Mouse (Mus musculus) embryonic facial prominence, embryonic 14.5 days (tissue): ENCODE data around the gene Hsd17b6. TPM values are rescaled to one million over a fixed set of nuclear protein-coding genes. Genes with fewer than 3 reads are reported as not detected.

ENCODE experiments used
- ATAC-seq: fragments of 200-750 bp; cut with Nextera tagmentation; 2 replicates; pipeline ENCODE4 v1.8.0; 2017; ENCODE audit warnings: low read depth, moderate number of reproducible peaks, moderate TSS enrichment
- DNase-seq: peaks from one replicate; pipeline ENCODE4 v3.0.0-alpha.2; 2015; ENCODE audit warnings: low spot score
- H3K27ac ChIP-seq: fragments of 300-500 bp; sonication (generic); replicated peaks from 2 replicates; pipeline ENCODE4 v1.5.1; 2014; ENCODE audit warnings: low read depth, mild to moderate bottlenecking, low read length, moderate library complexity
- H3K27me3 ChIP-seq: fragments of 300-500 bp; sonication (generic); replicated peaks from 2 replicates; pipeline ENCODE4 v1.6.1; 2014; ENCODE audit warnings: low read length; ENCODE audit not compliant: control insufficient read depth, insufficient read depth
- H3K36me3 ChIP-seq: fragments of 300-500 bp; sonication (generic); 2 replicates; pipeline ENCODE4 v1.6.1; 2014; ENCODE audit warnings: low read length, mixed read lengths; ENCODE audit not compliant: control insufficient read depth, insufficient read depth
- H3K4me1 ChIP-seq: fragments of 300-500 bp; sonication (generic); 2 replicates; pipeline ENCODE4 v1.6.1; 2014; ENCODE audit warnings: antibody characterized with exemption, low read length; ENCODE audit not compliant: control insufficient read depth, insufficient read depth
- H3K4me2 ChIP-seq: fragments of 300-500 bp; sonication (generic); 2 replicates; pipeline ENCODE4 v1.6.1; 2014; ENCODE audit warnings: low read depth, mild to moderate bottlenecking, low read length, moderate library complexity, mixed read lengths
- H3K4me3 ChIP-seq: fragments of 300-500 bp; sonication (generic); 2 replicates; pipeline ENCODE4 v1.5.1; 2014; ENCODE audit warnings: low read depth, mild to moderate bottlenecking, low read length
- H3K9ac ChIP-seq: fragments of 300-500 bp; sonication (generic); 2 replicates; pipeline ENCODE4 v1.6.1; 2014; ENCODE audit warnings: low read depth, mild to moderate bottlenecking, low read length, moderate library complexity, mixed read lengths
- H3K9me3 ChIP-seq: fragments of 300-500 bp; sonication (generic); 2 replicates; pipeline ENCODE4 v1.6.1; 2016; ENCODE audit warnings: low read length; ENCODE audit not compliant: control insufficient read depth
- whole genome bisulfite sequencing: fragments of 180-500 bp; shearing (Covaris S2); extraction: QIAGEN DNeasy Blood & Tissue Kit; methylation state at CpG from one replicate; pipeline ENCODE4 v1.1.7; 2014; 5-methylcytosine and 5-hydroxymethylcytosine counted together
- polyA plus RNA-seq: library from polyadenylated mRNA; unstranded; fragments of >200 nt; fragmentation: Nextera tagmentation; extraction: Ambion mirVana; gene quantifications from 2 replicates; pipeline ENCODE4 v1.2.1, GENCODE M21; 2014

Hsd17b6 gene
- polyA plus RNA-seq, 1 experiment from 2014 or later: 0.75 TPM

DNA sequence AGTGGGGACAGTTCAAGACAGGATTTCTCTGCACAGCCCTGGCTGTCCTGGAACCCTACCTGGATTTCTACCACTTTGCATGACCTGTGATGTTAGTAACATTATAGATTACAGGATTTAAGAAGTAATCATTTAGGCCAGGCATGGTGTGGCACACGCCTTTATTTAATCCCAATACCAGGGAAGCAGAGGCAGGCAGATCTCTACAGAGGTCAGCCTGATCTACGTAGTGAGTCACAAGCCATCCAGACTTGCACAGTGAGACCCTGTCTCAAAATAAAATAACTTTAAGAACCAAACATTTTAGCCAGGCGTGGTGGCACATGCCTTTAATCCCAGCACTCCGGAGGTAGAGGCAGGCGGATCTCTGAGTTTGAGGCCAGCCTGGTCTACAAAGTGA, 14.8 kb upstream of the Hsd17b6 start:
- no peaks in the 10 kb centered on the region for H3K27me3 ChIP-seq
- no peak overlapping the region for H3K4me3 ChIP-seq
- no peak overlapping the region for H3K4me2 ChIP-seq
- no peaks in the 10 kb centered on the region for H3K4me1 ChIP-seq
- H3K27ac ChIP-seq: no peak overlapping the region
- WGBS: 95% methylated on average over 5 of the region's 5 CpGs
- no peak for DNase-seq
- no peak for ATAC-seq
- H3K36me3 ChIP-seq: peaks cover 84% of the 10 kb centered on the region
- H3K9ac ChIP-seq: no peak overlapping the region
- H3K9me3 ChIP-seq: no peaks in the 10 kb centered on the region

GRCm38 (mm10) chr10:128015068-128015934, 7.9 kb upstream of the Hsd17b6 start, which contains the start of gene Prim1:
TSS of gene Prim1 (plus strand) at chr10:128015168.
- H3K4me1 ChIP-seq: peaks cover 8% of the 10 kb centered on the region

GRCm38 (mm10) chr10:128009735-128010134, 2.3 kb upstream of the Hsd17b6 start:
- DNase-seq: no peak
- H3K9ac ChIP-seq: no peak overlapping the region
- WGBS: 73% methylated on average over 5 of the region's 5 CpGs

More at GRCm38 (mm10) chr10:128015068-128015934, 7.9 kb upstream of the Hsd17b6 start, which contains the start of gene Prim1:
- Histone ChIP-seq H3K4me2 (peak within 1 kb of the TSS; percentile 66), H3K27ac (peak within 1 kb of the TSS; percentile 87), H3K36me3 (peaks cover 23% of the 10 kb centered on the region), H3K9ac (peak within 1 kb of the TSS; percentile 79), H3K4me3 (peak within 1 kb of the TSS; percentile 73), H3K27me3 (no peaks in the 10 kb centered on the region), H3K9me3 (no peaks in the 10 kb centered on the region)
- peak; percentile 96 for ATAC-seq
- peak; percentile 93 for DNase-seq
- WGBS: 5% methylated on average over 31 of the region's 31 CpGs

GRCm38 (mm10) chr10:128008207-128008889, 937 bp upstream of the Hsd17b6 start:
- ATAC-seq (peak; percentile 92), DNase-seq (peak; percentile 89)
- Histone ChIP-seq H3K4me3 (no peak overlapping the region), H3K4me1 (no peaks in the 10 kb centered on the region), H3K27ac (no peak overlapping the region), H3K9ac (no peak overlapping the region), H3K27me3 (no peaks in the 10 kb centered on the region), H3K36me3 (no peaks in the 10 kb centered on the region), H3K4me2 (no peak overlapping the region), H3K9me3 (no peaks in the 10 kb centered on the region)
- 7% methylated on average over 4 of the region's 4 CpGs for WGBS

More at GRCm38 (mm10) chr10:128009735-128010134, 2.3 kb upstream of the Hsd17b6 start:
- no peaks in the 10 kb centered on the region for H3K4me1 ChIP-seq
- H3K27me3 ChIP-seq: no peaks in the 10 kb centered on the region
- no peak overlapping the region for H3K27ac ChIP-seq
- ATAC-seq: no peak
- no peak overlapping the region for H3K4me2 ChIP-seq
- H3K4me3 ChIP-seq: no peak overlapping the region
- H3K9me3 ChIP-seq: no peaks in the 10 kb centered on the region
- H3K36me3 ChIP-seq: no peaks in the 10 kb centered on the region

DNA sequence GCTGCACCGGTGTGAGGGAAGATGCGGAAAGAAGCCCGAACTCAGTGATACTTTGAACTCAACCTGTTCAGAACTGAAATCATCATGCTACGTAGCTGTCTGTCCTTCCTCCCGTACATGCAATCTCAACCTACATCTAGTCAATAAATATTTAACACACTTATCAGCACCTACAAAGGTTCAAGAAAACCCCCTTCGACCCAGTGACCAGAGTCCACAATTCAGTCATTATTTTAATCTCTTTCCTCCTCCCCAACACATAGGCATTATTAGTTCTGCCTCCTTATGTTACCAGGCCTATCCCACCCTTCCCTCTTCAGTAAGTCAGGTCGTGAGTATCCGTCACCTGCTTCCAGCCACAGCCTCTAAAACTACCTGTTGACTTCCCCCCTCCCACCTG, 1.9 kb downstream of the Hsd17b6 start:
- Histone ChIP-seq H3K36me3 (no peaks in the 10 kb centered on the region), H3K9me3 (no peaks in the 10 kb centered on the region), H3K27me3 (no peaks in the 10 kb centered on the region), H3K4me2 (no peak overlapping the region), H3K27ac (no peak overlapping the region), H3K4me1 (no peaks in the 10 kb centered on the region), H3K9ac (no peak overlapping the region), H3K4me3 (no peak overlapping the region)
- DNase-seq (no peak), ATAC-seq (no peak)
- WGBS: 89% methylated on average over 8 of the region's 8 CpGs

- 69% methylated on average over 10 of the region's 10 CpGs for WGBS
- H3K4me3 ChIP-seq: no peak overlapping the region
- no peak overlapping the region for H3K4me2 ChIP-seq
- ATAC-seq (no peak), DNase-seq (no peak)
- no peaks in the 10 kb centered on the region for H3K4me1 ChIP-seq
- H3K9ac ChIP-seq: no peak overlapping the region
- H3K9me3 ChIP-seq: no peaks in the 10 kb centered on the region
- H3K27ac ChIP-seq: no peak overlapping the region
- H3K27me3 ChIP-seq: no peaks in the 10 kb centered on the region
- H3K36me3 ChIP-seq: no peaks in the 10 kb centered on the region
Measured at GRCm38 (mm10) chr10:128004918-128005317, 2.5 kb downstream of the Hsd17b6 start.

GRCm38 (mm10) chr10:128003281-128003801, 4.1 kb downstream of the Hsd17b6 start:
- Histone ChIP-seq H3K9ac (no peak overlapping the region), H3K27ac (no peak overlapping the region), H3K4me3 (no peak overlapping the region), H3K4me1 (no peaks in the 10 kb centered on the region), H3K9me3 (no peaks in the 10 kb centered on the region), H3K36me3 (no peaks in the 10 kb centered on the region), H3K27me3 (no peaks in the 10 kb centered on the region), H3K4me2 (no peak overlapping the region)
- 74% methylated on average over 3 of the region's 3 CpGs for WGBS
- no peak for DNase-seq
- ATAC-seq: no peak

- ATAC-seq (no peak), DNase-seq (no peak)
- no peaks in the 10 kb centered on the region for H3K27me3 ChIP-seq
- H3K9ac ChIP-seq: no peak overlapping the region
- H3K27ac ChIP-seq: no peak overlapping the region
- WGBS: 94% methylated on average over 1 of the region's 1 CpGs
- no peaks in the 10 kb centered on the region for H3K36me3 ChIP-seq
- H3K4me3 ChIP-seq: no peak overlapping the region
- no peak overlapping the region for H3K4me2 ChIP-seq
- H3K9me3 ChIP-seq: no peaks in the 10 kb centered on the region
- H3K4me1 ChIP-seq: no peaks in the 10 kb centered on the region
Measured at GRCm38 (mm10) chr10:127998260-127998659, 9.2 kb downstream of the Hsd17b6 start.
